Mouse (Mus musculus) midbrain, embryonic 13.5 days (tissue): ENCODE measurements around the gene Fcrlb. TPM values are rescaled to one million over a fixed set of nuclear protein-coding genes. Genes with fewer than 3 reads are reported as not detected.

Source experiments
- ATAC-seq: fragments of 200-750 bp; cut with Nextera tagmentation; 2 replicates; pipeline ENCODE4 v1.8.0; 2017; ENCODE audit warnings: mild to moderate bottlenecking, moderate TSS enrichment, moderate library complexity
- H3K27ac ChIP-seq: fragments of 300-500 bp; sonication (generic); 2 replicates; pipeline ENCODE4 v1.5.1; 2015; ENCODE audit warnings: inconsistent platforms, mild to moderate bottlenecking, moderate library complexity
- H3K27me3 ChIP-seq: fragments of 300-500 bp; sonication (generic); 2 replicates; pipeline ENCODE4 v1.6.1; 2015; ENCODE audit warnings: mild to moderate bottlenecking, inconsistent platforms
- H3K36me3 ChIP-seq: fragments of 300-500 bp; sonication (generic); 2 replicates; pipeline ENCODE4 v1.6.1; 2015; ENCODE audit warnings: mild to moderate bottlenecking, inconsistent platforms
- H3K4me1 ChIP-seq: fragments of 300-500 bp; sonication (generic); replicated peaks from 2 replicates; pipeline ENCODE4 v1.6.1; 2015; ENCODE audit warnings: inconsistent platforms
- H3K4me2 ChIP-seq: fragments of 300-500 bp; sonication (generic); replicated peaks from 2 replicates; pipeline ENCODE4 v1.6.1; 2015; ENCODE audit warnings: moderate library complexity, mild to moderate bottlenecking, inconsistent platforms
- H3K4me3 ChIP-seq: fragments of 300-500 bp; sonication (generic); replicated peaks from 2 replicates; pipeline ENCODE4 v1.5.1; 2015; ENCODE audit warnings: mild to moderate bottlenecking, inconsistent platforms
- H3K9ac ChIP-seq: fragments of 300-500 bp; sonication (generic); replicated peaks from 2 replicates; pipeline ENCODE4 v1.6.1; 2015; ENCODE audit warnings: mild to moderate bottlenecking, inconsistent platforms
- H3K9me3 ChIP-seq: fragments of 300-500 bp; sonication (generic); 2 replicates; pipeline ENCODE4 v1.6.1; 2016; ENCODE audit warnings: mild to moderate bottlenecking, inconsistent platforms
- WGBS: fragments of 180-500 bp; shearing (Covaris S2); methylation state at CpG from one replicate; pipeline ENCODE4 v1.1.7; 2015; 5-methylcytosine and 5-hydroxymethylcytosine counted together
- polyA plus RNA-seq: library from polyadenylated mRNA; unstranded; fragments of >200 nt; fragmentation: Nextera tagmentation; extraction: Ambion mirVana; gene quantifications from 2 replicates; pipeline ENCODE4 v1.2.1, GENCODE M21; 2015

The Fcrlb gene
- polyA plus RNA-seq, 1 experiment from 2014 or later: 0.16 TPM

- Histone ChIP-seq H3K4me2 (no peak overlapping the region), H3K9me3 (no peaks in the 10 kb centered on the region), H3K36me3 (no peaks in the 10 kb centered on the region), H3K9ac (no peak overlapping the region), H3K27ac (no peak overlapping the region), H3K27me3 (peaks cover 56% of the 10 kb centered on the region), H3K4me1 (peaks cover 12% of the 10 kb centered on the region), H3K4me3 (no peak overlapping the region)
- ATAC-seq: no peak
- WGBS: 82% methylated on average over 5 of the region's 5 CpGs
Measured at GRCm38 (mm10) chr1:170903485-170903884, 9.3 kb downstream of the Fcrlb start.

GRCm38 (mm10) chr1:170901536-170902238 is 11.1 kb downstream of the Fcrlb start:
- peaks cover 40% of the 10 kb centered on the region for H3K27me3 ChIP-seq
- no peak overlapping the region for H3K9ac ChIP-seq
- H3K4me2 ChIP-seq: peak overlapping the region; percentile 19; the same call in 1 of the 2 replicates
- no peaks in the 10 kb centered on the region for H3K36me3 ChIP-seq
- no peaks in the 10 kb centered on the region for H3K9me3 ChIP-seq
- H3K4me1 ChIP-seq: no peaks in the 10 kb centered on the region
- peak; percentile 62; the same call in 1 of the 2 replicates for ATAC-seq
- no peak overlapping the region for H3K27ac ChIP-seq
- 30% methylated on average over 10 of the region's 10 CpGs for WGBS
- H3K4me3 ChIP-seq: 0 out of 2 replicates have a peak overlapping the region, but pooled peaks have one; percentile 3

GRCm38 (mm10) chr1:170900799-170901467 is 11.8 kb downstream of the Fcrlb start:
- 41% methylated on average over 10 of the region's 10 CpGs for WGBS
- H3K4me2 ChIP-seq: no peak overlapping the region
- peaks cover 33% of the 10 kb centered on the region for H3K27me3 ChIP-seq
- no peaks in the 10 kb centered on the region for H3K4me1 ChIP-seq
- H3K9me3 ChIP-seq: no peaks in the 10 kb centered on the region
- ATAC-seq: peak; percentile 68; the same call in 1 of the 2 replicates
- H3K4me3 ChIP-seq: no peak overlapping the region
- H3K9ac ChIP-seq: no peak overlapping the region
- H3K27ac ChIP-seq: no peak overlapping the region
- H3K36me3 ChIP-seq: no peaks in the 10 kb centered on the region

GRCm38 (mm10) chr1:170898413-170899075 is 14.2 kb downstream of the Fcrlb start:
- Histone ChIP-seq H3K4me3 (no peak overlapping the region), H3K4me2 (no peak overlapping the region), H3K9me3 (no peaks in the 10 kb centered on the region), H3K36me3 (no peaks in the 10 kb centered on the region), H3K9ac (no peak overlapping the region), H3K27me3 (peaks cover 15% of the 10 kb centered on the region), H3K4me1 (no peaks in the 10 kb centered on the region), H3K27ac (no peak overlapping the region)
- 81% methylated on average over 16 of the region's 16 CpGs for WGBS
- no peak for ATAC-seq

- WGBS: 88% methylated on average over 5 of the region's 5 CpGs
- Histone ChIP-seq H3K36me3 (no peaks in the 10 kb centered on the region), H3K4me1 (no peaks in the 10 kb centered on the region), H3K27ac (no peak overlapping the region), H3K4me2 (no peak overlapping the region), H3K9ac (no peak overlapping the region), H3K9me3 (no peaks in the 10 kb centered on the region), H3K4me3 (no peak overlapping the region), H3K27me3 (peaks cover 4% of the 10 kb centered on the region; the same call in 1 of the 2 replicates)
- ATAC-seq: no peak
Measured at GRCm38 (mm10) chr1:170896651-170897281, 16.0 kb downstream of the Fcrlb start.

GRCm38 (mm10) chr1:170894603-170895602 is 17.8 kb downstream of the Fcrlb start:
- Histone ChIP-seq H3K4me2 (no peak overlapping the region), H3K4me3 (no peak overlapping the region), H3K36me3 (no peaks in the 10 kb centered on the region), H3K27me3 (peaks cover 4% of the 10 kb centered on the region; the same call in 1 of the 2 replicates), H3K9me3 (no peaks in the 10 kb centered on the region), H3K9ac (no peak overlapping the region), H3K27ac (no peak overlapping the region), H3K4me1 (no peaks in the 10 kb centered on the region)
- WGBS: 65% methylated on average over 9 of the region's 9 CpGs
- ATAC-seq: no peak

GRCm38 (mm10) chr1:170892279-170892678 is 20.5 kb downstream of the Fcrlb start:
- ATAC-seq: no peak
- WGBS: 43% methylated on average over 1 of the region's 1 CpGs
- Histone ChIP-seq H3K4me1 (no peaks in the 10 kb centered on the region), H3K9ac (no peak overlapping the region), H3K4me2 (no peak overlapping the region), H3K36me3 (no peaks in the 10 kb centered on the region), H3K27ac (no peak overlapping the region), H3K27me3 (no peaks in the 10 kb centered on the region), H3K9me3 (no peaks in the 10 kb centered on the region), H3K4me3 (no peak overlapping the region)

GRCm38 (mm10) chr1:170891646-170892045 is 21.1 kb downstream of the Fcrlb start:
- Histone ChIP-seq H3K36me3 (no peaks in the 10 kb centered on the region), H3K4me1 (no peaks in the 10 kb centered on the region), H3K4me2 (no peak overlapping the region), H3K9me3 (no peaks in the 10 kb centered on the region), H3K27me3 (no peaks in the 10 kb centered on the region), H3K4me3 (no peak overlapping the region), H3K9ac (no peak overlapping the region), H3K27ac (no peak overlapping the region)
- ATAC-seq: no peak
- 88% methylated on average over 2 of the region's 2 CpGs for WGBS

GRCm38 (mm10) chr1:170889310-170889709 is 23.4 kb downstream of the Fcrlb start:
- Histone ChIP-seq H3K4me3 (no peak overlapping the region), H3K9ac (no peak overlapping the region), H3K27ac (no peak overlapping the region), H3K9me3 (no peaks in the 10 kb centered on the region), H3K4me2 (no peak overlapping the region), H3K36me3 (no peaks in the 10 kb centered on the region), H3K4me1 (peaks cover 8% of the 10 kb centered on the region), H3K27me3 (no peaks in the 10 kb centered on the region)
- no peak for ATAC-seq
- 83% methylated on average over 4 of the region's 4 CpGs for WGBS

GRCm38 (mm10) chr1:170886044-170886458 is 26.7 kb downstream of the Fcrlb start:
- no peak overlapping the region for H3K9ac ChIP-seq
- H3K4me2 ChIP-seq: no peak overlapping the region
- no peaks in the 10 kb centered on the region for H3K9me3 ChIP-seq
- H3K27me3 ChIP-seq: no peaks in the 10 kb centered on the region
- H3K27ac ChIP-seq: no peak overlapping the region
- ATAC-seq: no peak
- peaks cover 9% of the 10 kb centered on the region for H3K36me3 ChIP-seq
- peaks cover 21% of the 10 kb centered on the region for H3K4me1 ChIP-seq
- H3K4me3 ChIP-seq: no peak overlapping the region
- WGBS: 61% methylated on average over 6 of the region's 6 CpGs

- Histone ChIP-seq H3K4me2 (peak within 1 kb of the TSS; percentile 81), H3K36me3 (peaks cover 19% of the 10 kb centered on the region), H3K27me3 (no peaks in the 10 kb centered on the region), H3K4me3 (peak within 1 kb of the TSS; percentile 94), H3K4me1 (peaks cover 21% of the 10 kb centered on the region), H3K9me3 (no peaks in the 10 kb centered on the region), H3K27ac (peak within 1 kb of the TSS; percentile 87), H3K9ac (peak within 1 kb of the TSS; percentile 94)
- peak; percentile 96 for ATAC-seq
- WGBS: under 1% methylated on average over 46 of the region's 46 CpGs
Measured at GRCm38 (mm10) chr1:170884978-170885561, 27.7 kb downstream of the Fcrlb start, which contains the start of the genes Gm26620 and Dusp12. Gm26620 (plus strand) TSS chr1:170885065. Dusp12 (minus strand) TSS chr1:170885540.
